Mouse (Mus musculus) liver (tissue): Measurements from ENCODE around the gene Timp3.
A peak's percentile ranks its signal among the peaks of the same experiment; 100 is the strongest.

Experiments used
- DNase-seq: peaks from one replicate; pipeline ENCODE4 v3.0.0-alpha.2; 2020; ENCODE audit warnings: mixed read lengths

Timp3 gene

GRCm38 (mm10) chr10:86329241-86329882 lies 29.2 kb downstream of the Timp3 start:
- DNase-seq, result no peak

GRCm38 (mm10) chr10:86330993-86331680 lies 31.0 kb downstream of the Timp3 start:
- DNase-seq, result no peak

- DNase-seq, result no peak
Observed at GRCm38 (mm10) chr10:86331681-86332281, 31.6 kb downstream of the Timp3 start.

GRCm38 (mm10) chr10:86332942-86333341 lies 32.8 kb downstream of the Timp3 start:
- peak; percentile 76 for DNase-seq

DNA sequence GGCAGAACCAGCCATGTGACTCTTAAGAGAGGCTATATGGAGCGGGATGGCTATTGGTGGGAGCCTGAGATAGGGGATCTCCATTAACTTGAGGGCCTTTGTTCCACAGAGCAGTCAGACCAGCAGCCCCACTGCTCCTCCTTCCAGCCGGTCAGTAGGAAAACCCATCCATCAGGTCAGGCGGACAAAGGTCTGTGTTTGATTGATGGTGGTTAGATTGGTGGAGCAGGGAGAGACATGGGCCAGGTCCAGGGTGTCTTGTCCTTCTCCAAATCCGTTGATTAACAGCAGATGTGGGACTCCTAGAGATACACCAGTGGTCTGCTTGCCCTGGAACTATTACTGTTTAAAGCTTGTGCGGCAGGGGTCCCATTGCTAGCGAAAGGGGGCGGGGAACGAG lies 34.4 kb downstream of the Timp3 start:
- DNase-seq, result no peak

GRCm38 (mm10) chr10:86336506-86336905 lies 36.3 kb downstream of the Timp3 start:
- DNase-seq, result no peak

GRCm38 (mm10) chr10:86337239-86337638 lies 37.1 kb downstream of the Timp3 start:
- DNase-seq, result no peak

DNA sequence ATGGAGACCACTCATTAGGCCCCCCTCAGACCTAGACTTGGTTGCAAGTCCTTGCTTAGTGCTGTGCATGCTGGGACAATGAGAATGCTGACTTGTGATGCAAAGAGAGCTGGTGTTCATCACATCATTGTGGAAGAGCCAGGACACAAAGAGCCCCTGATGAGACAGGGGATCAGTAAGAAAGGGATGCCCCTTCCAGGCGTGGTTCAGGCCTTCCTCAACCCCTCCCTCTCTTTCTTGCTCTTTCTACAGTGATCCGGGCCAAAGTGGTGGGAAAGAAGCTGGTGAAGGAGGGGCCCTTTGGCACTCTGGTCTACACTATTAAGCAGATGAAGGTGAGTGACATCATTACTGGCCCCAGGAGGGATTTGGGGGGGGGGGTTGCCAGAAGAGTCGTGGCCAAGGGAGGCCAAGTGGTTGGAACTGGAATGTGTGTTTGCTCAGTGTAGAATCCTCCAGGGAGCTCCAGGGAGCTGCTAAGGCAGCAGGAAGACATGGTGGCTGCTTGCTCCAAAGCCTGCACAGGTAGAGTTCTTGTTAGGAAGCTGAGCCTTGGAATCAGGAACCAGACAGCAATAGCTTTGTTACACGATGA lies 38.0 kb downstream of the Timp3 start:
- no peak for DNase-seq

DNA sequence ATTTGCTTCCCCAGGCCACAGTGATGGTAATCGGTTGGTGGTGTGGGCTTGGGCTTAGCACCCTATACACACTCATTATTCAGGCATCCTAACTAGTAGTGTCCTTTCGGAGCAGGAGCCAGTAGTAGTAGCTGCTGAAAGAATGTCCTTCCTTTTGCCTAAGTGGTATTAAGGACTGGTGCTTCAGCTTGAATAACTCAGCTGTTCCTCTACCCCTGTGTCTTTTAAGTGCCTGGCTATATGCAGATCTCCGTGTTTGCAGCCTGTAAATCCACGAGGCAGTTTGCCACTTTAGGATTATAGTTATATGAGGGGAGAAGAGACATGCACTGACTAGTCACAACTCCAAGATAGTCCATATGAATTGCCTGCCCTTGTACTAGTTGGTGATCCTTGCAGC lies 38.9 kb downstream of the Timp3 start:
- no peak for DNase-seq

- DNase-seq, result peak; percentile 45
Observed at GRCm38 (mm10) chr10:86339649-86340379, 39.6 kb downstream of the Timp3 start.

GRCm38 (mm10) chr10:86340421-86340820 lies 40.2 kb downstream of the Timp3 start:
- DNase-seq, result peak; percentile 30

GRCm38 (mm10) chr10:86340991-86341527 lies 40.9 kb downstream of the Timp3 start:
- no peak for DNase-seq

- DNase-seq, result no peak
Observed at GRCm38 (mm10) chr10:86341589-86341988, 41.4 kb downstream of the Timp3 start.

DNA sequence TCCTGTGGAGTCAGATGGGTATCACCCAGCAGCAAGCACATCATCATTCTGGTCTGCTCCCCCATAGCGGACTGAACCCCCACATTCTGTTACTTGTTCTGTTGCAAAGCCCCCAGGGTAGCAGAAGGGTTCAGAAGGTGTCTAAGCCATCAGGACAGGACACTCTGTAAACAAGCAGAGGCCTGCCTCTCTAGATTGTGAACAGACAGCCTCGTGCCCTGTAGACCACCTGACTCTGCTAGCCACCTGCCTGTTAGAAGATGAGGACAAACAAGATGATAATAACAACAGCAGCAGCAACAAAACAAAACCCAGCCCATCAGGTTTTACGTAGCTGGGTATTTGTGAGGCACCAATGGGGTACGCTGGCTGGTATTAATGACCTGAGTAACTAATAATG lies 42.0 kb downstream of the Timp3 start:
- no peak for DNase-seq

DNA sequence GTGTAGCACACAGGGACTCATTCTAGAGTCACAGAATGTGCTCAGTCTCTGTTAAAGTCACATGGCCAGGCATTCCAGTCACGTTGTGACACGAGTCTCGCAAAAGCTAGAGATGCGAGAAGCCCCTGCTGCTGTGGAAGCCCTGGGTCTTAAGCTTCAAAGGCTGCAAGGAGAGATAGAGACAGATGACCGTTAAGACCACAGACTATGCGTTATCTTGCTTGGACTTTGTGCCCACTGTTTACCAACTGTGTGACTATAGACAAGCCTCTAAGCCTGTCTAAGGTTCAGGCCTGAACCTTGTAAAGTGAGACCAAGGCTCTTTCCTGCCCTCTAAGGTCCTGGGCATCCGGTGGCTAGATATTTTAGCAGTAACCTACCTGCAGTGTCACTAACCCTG lies 42.5 kb downstream of the Timp3 start:
- peak; percentile 22 for DNase-seq

DNA sequence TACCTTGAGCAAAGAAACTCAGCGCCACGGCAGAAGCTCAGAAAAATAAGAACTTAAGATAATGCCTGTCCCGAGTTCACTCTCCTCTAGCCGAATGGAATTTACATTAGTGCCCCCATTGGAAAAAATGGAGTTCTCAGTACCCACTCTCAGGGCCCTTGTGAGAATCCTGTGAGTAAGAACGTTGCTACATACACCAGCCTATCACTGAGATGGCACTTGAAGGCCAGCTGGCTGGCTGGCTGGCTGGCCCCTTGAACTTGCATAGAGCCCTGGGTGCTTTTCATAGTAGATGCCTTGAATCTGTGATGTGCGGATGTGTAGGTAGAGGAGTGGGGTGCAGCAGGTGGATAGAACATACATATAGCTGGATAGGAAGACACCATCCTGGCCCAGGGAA lies 43.2 kb downstream of the Timp3 start:
- no peak for DNase-seq

DNA sequence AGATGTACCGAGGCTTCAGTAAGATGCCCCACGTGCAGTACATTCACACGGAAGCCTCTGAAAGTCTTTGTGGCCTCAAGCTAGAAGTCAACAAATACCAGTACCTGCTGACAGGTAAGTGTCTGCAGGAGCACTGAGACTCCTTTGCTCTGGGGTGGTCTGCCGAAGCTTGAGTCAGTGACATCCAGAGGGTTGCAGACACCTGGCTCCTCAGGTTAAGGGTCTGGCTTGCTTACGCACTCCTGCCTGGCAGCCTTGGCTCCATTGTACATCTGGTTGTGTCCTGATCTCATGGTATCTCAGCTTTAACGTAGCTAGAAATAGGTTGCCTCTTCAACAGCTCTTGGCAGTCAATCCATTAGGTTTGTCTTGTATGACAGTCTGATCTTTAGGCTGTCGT lies 43.8 kb downstream of the Timp3 start:
- no peak for DNase-seq

DNA sequence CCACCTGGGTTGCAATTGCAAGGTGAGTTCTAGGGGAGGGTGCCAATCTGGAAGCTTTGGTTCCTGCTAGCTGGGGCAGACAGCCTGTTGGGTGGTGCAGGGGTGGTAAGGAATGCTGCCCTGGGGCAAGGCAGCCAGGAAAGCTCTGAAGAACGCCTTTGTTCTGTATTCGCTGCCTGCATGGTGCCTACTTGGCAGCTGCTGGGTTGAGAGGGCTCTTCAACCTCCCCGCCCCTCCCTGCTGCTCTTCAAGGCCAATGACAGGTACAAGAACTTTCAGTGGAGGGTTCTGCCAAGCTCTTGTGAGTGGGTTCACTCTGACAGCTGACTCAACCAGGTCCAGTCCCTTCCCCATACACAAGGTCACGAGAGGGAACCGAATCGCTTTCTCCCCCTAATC lies 44.5 kb downstream of the Timp3 start:
- no peak for DNase-seq

DNA sequence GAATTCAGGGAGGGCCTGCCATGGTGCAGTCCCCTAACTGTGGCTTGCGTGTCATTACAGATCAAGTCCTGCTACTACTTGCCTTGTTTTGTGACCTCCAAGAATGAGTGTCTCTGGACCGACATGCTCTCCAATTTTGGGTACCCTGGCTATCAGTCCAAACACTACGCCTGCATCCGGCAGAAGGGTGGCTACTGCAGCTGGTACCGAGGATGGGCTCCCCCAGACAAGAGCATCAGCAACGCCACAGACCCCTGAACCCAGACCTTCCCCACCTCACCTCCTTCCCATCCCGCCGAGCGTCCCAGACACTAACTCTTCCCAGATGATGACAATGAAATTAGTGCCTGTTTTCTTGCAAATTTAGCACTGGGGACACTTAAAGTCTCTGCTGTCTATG lies 45.5 kb downstream of the Timp3 start:
- no peak for DNase-seq

- no peak for DNase-seq
Observed at GRCm38 (mm10) chr10:86346235-86346840, 46.2 kb downstream of the Timp3 start.

- peak; percentile 71 for DNase-seq
Observed at GRCm38 (mm10) chr10:86351287-86351686, 51.1 kb downstream of the Timp3 start.

GRCm38 (mm10) chr10:86352521-86352920 lies 52.3 kb downstream of the Timp3 start:
- DNase-seq, result peak; percentile 78
